Mouse (Mus musculus) stomach, embryonic 16.5 days (tissue): Measurements from ENCODE around the gene Spag17. TPM values are rescaled to one million over a fixed set of nuclear protein-coding genes. Genes with fewer than 3 reads are reported as not detected.

Experiments
- ATAC-seq: fragments of 200-750 bp; cut with Nextera tagmentation; 2 replicates; pipeline ENCODE4 v1.8.0; 2017; ENCODE audit warnings: moderate number of reproducible peaks, moderate TSS enrichment; ENCODE audit not compliant: insufficient read depth, low FRiP score
- H3K27ac ChIP-seq: fragments of 300-500 bp; sonication (generic); 2 replicates; pipeline ENCODE4 v1.5.1; 2014; ENCODE audit warnings: low read length
- H3K27me3 ChIP-seq: fragments of 300-500 bp; sonication (generic); 2 replicates; pipeline ENCODE4 v1.6.1; 2014; ENCODE audit warnings: low read length, control low read depth, mixed read lengths; ENCODE audit not compliant: control insufficient read depth, insufficient read depth
- H3K36me3 ChIP-seq: fragments of 300-500 bp; sonication (generic); 2 replicates; pipeline ENCODE4 v1.6.1; 2014; ENCODE audit warnings: low read length; ENCODE audit not compliant: control insufficient read depth, insufficient read depth
- H3K4me1 ChIP-seq: fragments of 300-500 bp; sonication (generic); 2 replicates; pipeline ENCODE4 v1.6.1; 2014; ENCODE audit warnings: low read length, control low read depth, mixed read lengths; ENCODE audit not compliant: control insufficient read depth, insufficient read depth
- H3K4me2 ChIP-seq: fragments of 300-500 bp; sonication (generic); 2 replicates; pipeline ENCODE4 v1.6.1; 2014; ENCODE audit warnings: low read depth, low read length, mixed read lengths
- H3K4me3 ChIP-seq: fragments of 300-500 bp; sonication (generic); replicated peaks from 2 replicates; pipeline ENCODE4 v1.5.1; 2014; ENCODE audit warnings: mild to moderate bottlenecking, low read length
- H3K9ac ChIP-seq: fragments of 300-500 bp; sonication (generic); 2 replicates; pipeline ENCODE4 v1.6.1; 2014; ENCODE audit warnings: low read length
- H3K9me3 ChIP-seq: fragments of 300-500 bp; sonication (generic); replicated peaks from 2 replicates; pipeline ENCODE4 v1.6.1; 2016; ENCODE audit warnings: low read length, control low read depth; ENCODE audit not compliant: control insufficient read depth
- WGBS: fragments of 180-500 bp; shearing (Covaris S2); extraction: QIAGEN DNeasy Blood & Tissue Kit; methylation state at CpG from one replicate; pipeline ENCODE4 v1.1.7; 2014; 5-methylcytosine and 5-hydroxymethylcytosine counted together
- polyA plus RNA-seq: library from polyadenylated mRNA; unstranded; fragments of >200 nt; fragmentation: Nextera tagmentation; extraction: Ambion mirVana; gene quantifications from 2 replicates; pipeline ENCODE4 v1.2.1, GENCODE M21; 2015

Gene Spag17
- polyA plus RNA-seq, 1 experiment from 2014 or later, result 0.45 TPM

DNA sequence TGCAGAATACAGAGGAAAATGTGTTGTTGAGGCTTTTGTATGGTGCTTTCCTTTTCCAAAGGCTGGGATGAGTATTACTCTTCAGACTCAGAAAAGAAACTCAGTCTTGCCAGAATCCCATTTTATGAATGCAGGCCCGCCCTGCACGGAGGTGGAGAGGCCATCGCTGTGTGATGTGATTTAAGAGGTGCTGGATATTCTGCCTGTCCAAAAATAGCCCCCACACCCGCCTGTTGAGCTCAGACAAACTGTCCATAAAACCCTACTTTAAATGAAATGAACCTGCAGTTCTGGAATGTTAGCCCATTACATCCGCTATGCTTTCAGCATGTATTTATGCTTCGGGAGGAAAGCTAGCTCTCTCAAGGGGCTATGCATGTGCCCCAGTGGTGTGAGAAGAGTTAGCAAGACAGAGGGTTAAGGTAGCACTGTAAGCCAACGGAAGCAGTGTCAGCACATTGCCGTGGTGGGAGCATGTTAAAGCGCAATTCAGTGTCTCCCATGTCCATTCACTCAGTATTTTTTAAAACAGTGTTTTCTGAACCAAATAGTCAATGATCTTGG is 68.9 kb downstream of the Spag17 start:
- no peak overlapping the region for H3K4me2 ChIP-seq
- no peaks in the 10 kb centered on the region for H3K27me3 ChIP-seq
- H3K9ac ChIP-seq, result no peak overlapping the region
- WGBS, result 71% methylated on average over 9 of the region's 9 CpGs
- H3K4me3 ChIP-seq, result no peak overlapping the region
- no peaks in the 10 kb centered on the region for H3K36me3 ChIP-seq
- no peak overlapping the region for H3K27ac ChIP-seq
- no peaks in the 10 kb centered on the region for H3K9me3 ChIP-seq
- no peaks in the 10 kb centered on the region for H3K4me1 ChIP-seq
- ATAC-seq, result no peak

DNA sequence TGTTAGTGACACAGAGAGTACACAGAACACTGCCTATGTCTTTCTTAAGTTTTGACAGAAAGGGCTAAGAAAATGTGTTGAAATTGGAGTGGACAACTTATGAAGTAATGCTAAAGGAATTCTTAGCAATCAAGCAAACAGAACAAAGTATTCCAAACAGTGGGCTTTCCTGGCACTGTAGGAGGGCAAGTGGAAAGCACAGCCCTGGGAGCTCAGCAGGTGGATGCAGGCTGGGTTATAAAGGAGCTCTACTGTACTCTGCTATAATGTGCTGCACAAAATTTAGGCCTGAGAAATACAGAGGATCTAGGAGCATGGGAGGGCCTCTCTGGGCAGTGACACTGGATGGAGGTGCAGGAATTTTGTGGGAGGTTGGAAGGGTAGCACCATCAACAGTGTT is 71.3 kb downstream of the Spag17 start:
- ATAC-seq, result no peak
- no peak overlapping the region for H3K27ac ChIP-seq
- H3K27me3 ChIP-seq, result no peaks in the 10 kb centered on the region
- H3K4me2 ChIP-seq, result no peak overlapping the region
- no peaks in the 10 kb centered on the region for H3K9me3 ChIP-seq
- no peak overlapping the region for H3K4me3 ChIP-seq
- no peaks in the 10 kb centered on the region for H3K36me3 ChIP-seq
- no peak overlapping the region for H3K9ac ChIP-seq
- no peaks in the 10 kb centered on the region for H3K4me1 ChIP-seq

DNA sequence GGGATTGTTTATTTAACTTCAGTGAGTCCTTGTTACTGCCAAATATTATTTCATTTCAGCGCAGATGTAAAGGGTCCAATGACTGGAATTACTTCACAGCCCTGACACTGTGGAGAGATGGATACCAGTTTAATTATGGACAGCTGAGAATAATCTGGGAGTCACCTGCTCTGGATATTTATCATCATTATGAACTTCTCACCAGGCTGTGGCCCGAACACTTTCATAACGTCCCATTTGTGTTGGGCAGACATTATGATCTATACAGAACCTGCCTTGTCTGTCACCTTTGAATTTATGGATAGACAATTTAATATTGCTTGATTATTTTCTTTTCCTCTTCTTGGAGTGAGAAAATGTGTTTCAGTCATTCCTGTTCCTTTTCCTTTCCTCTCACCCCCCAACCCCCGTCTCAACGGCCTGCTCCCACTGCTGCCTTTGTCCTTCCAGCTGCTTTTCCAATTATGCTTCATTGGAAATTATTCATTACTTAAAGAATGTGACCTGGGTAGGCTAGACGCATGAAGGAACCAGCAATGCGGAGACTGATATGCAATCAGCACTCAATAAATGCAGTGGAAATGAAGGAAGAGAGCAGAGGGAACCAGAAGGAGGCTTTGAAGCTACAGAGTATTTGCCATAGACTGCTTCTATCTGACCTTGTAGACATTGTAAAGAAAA is 74.7 kb downstream of the Spag17 start:
- ATAC-seq, result no peak
- Histone ChIP-seq H3K9ac (no peak overlapping the region), H3K36me3 (no peaks in the 10 kb centered on the region), H3K4me3 (no peak overlapping the region), H3K27ac (no peak overlapping the region), H3K9me3 (no peaks in the 10 kb centered on the region), H3K27me3 (no peaks in the 10 kb centered on the region), H3K4me2 (no peak overlapping the region), H3K4me1 (no peaks in the 10 kb centered on the region)
- WGBS, result 61% methylated on average over 7 of the region's 7 CpGs

DNA sequence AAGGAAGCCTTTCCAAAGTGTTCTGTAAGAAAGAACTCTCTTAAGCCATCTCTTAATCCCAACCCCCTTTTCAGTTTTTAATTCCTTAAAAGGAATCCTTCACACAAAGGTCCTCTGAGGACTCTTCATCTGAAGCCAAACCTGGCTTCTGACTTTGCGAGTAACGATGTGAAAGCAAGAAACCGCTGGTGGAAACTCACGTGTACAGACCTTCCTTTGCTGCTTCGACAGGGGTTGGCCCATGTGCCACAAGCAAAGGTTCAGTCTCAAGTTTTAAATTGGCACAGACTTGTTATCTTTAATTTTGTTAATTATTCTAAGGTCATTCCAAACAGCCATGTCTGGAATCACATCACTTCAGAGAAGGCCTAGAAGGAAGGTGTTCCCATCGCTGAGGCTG is 79.1 kb downstream of the Spag17 start:
- WGBS, result 80% methylated on average over 6 of the region's 6 CpGs
- no peak overlapping the region for H3K4me3 ChIP-seq
- H3K27ac ChIP-seq, result no peak overlapping the region
- no peaks in the 10 kb centered on the region for H3K27me3 ChIP-seq
- H3K4me1 ChIP-seq, result no peaks in the 10 kb centered on the region
- H3K36me3 ChIP-seq, result no peaks in the 10 kb centered on the region
- H3K9ac ChIP-seq, result no peak overlapping the region
- H3K9me3 ChIP-seq, result no peaks in the 10 kb centered on the region
- ATAC-seq, result no peak
- no peak overlapping the region for H3K4me2 ChIP-seq

DNA sequence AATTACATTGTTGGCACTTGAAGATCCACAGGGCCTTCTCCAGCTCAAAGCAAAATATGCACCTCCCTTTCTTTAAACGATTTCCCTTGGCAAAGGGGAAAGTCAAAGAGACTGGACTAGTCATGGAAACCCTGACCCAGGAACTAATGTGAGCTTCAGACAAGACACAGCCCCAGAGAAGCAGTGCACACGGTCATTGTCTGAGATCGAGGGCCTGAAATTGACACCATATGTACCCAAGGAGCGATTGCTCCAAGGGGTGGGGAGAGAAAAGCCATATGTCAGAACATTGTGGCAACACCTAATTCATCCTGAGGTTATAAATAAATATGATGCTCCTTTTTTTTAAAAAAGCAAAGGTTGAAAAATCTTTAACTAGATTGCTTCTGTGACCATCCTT is 80.7 kb downstream of the Spag17 start:
- Histone ChIP-seq H3K27ac (no peak overlapping the region), H3K9ac (no peak overlapping the region), H3K27me3 (no peaks in the 10 kb centered on the region), H3K4me3 (no peak overlapping the region), H3K36me3 (no peaks in the 10 kb centered on the region), H3K9me3 (no peaks in the 10 kb centered on the region), H3K4me2 (no peak overlapping the region), H3K4me1 (0 out of 2 replicates have a peak, but pooled peaks cover 2% of the 10 kb centered on the region)
- 55% methylated on average over 4 of the region's 4 CpGs for WGBS
- no peak for ATAC-seq

DNA sequence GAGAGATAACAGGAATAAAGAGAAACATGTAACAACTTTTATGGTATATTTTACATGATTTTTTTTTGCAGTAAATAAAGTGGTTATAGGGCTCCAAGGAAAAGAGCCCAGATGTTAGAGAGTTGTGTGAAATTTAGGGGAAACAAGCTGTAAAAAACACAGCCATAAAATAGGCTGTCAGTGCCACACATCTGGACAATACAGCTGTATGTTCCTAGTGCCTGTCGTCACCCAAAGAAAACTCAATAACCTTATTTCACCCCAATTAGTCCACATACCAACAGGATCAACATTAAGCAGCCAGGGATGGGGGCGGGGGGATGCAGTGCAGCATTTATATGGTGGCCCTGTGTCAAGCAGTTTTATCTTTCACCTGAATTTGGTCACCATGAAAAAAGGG is 81.1 kb downstream of the Spag17 start:
- no peaks in the 10 kb centered on the region for H3K27me3 ChIP-seq
- no peak overlapping the region for H3K9ac ChIP-seq
- WGBS, result 59% methylated on average over 2 of the region's 2 CpGs
- no peaks in the 10 kb centered on the region for H3K9me3 ChIP-seq
- H3K4me3 ChIP-seq, result no peak overlapping the region
- 0 out of 2 replicates have a peak, but pooled peaks cover 3% of the 10 kb centered on the region for H3K4me1 ChIP-seq
- H3K4me2 ChIP-seq, result no peak overlapping the region
- no peak for ATAC-seq
- no peak overlapping the region for H3K27ac ChIP-seq
- no peaks in the 10 kb centered on the region for H3K36me3 ChIP-seq

DNA sequence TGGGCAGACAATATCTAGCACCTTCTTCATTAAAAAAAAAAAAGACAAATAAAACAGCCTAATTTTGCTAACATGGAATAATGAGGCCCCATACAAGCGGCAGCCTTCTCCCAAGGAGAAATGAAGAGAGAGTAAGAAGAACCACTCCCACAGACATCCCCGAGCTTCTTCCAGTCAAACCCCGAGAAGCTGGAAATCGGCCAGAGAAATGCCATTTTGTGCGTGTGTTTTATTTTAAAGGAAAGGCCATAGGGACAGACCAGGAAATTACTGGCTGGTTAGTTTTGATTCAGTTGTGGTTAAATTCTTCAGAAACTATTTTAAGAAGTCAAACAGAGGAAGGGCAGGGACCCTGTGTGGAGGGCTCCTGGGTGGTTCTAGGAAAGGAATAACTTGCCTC is 85.6 kb downstream of the Spag17 start:
- no peaks in the 10 kb centered on the region for H3K27me3 ChIP-seq
- no peaks in the 10 kb centered on the region for H3K36me3 ChIP-seq
- H3K9ac ChIP-seq, result no peak overlapping the region
- no peak overlapping the region for H3K4me3 ChIP-seq
- no peak for ATAC-seq
- no peak overlapping the region for H3K27ac ChIP-seq
- H3K4me1 ChIP-seq, result 0 out of 2 replicates have a peak, but pooled peaks cover 3% of the 10 kb centered on the region
- no peak overlapping the region for H3K4me2 ChIP-seq
- WGBS, result 29% methylated on average over 5 of the region's 5 CpGs
- no peaks in the 10 kb centered on the region for H3K9me3 ChIP-seq

DNA sequence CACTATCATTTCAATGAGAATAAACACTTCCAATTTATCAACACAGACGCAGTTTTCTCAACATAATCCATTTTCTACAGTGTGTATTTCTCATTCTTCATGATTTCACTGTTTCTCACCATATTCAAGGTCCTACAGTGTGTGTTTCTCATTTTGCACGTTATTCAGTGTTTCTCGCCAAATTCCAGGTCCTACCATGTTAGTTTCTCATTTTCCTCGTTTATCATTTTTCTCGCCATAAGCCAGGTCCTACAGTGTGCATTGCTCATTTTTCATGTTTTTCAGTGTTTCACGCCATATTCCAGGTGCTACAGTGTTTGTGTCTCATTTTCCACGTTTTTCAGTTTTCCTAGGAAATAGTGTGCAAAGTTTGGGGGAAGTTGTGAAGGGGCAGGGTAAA is 95.8 kb downstream of the Spag17 start:
- H3K27me3 ChIP-seq, result no peaks in the 10 kb centered on the region
- H3K4me2 ChIP-seq, result no peak overlapping the region
- no peak overlapping the region for H3K27ac ChIP-seq
- H3K4me3 ChIP-seq, result no peak overlapping the region
- H3K36me3 ChIP-seq, result no peaks in the 10 kb centered on the region
- no peak overlapping the region for H3K9ac ChIP-seq
- no peaks in the 10 kb centered on the region for H3K9me3 ChIP-seq
- no peaks in the 10 kb centered on the region for H3K4me1 ChIP-seq
- WGBS, result 67% methylated on average over 7 of the region's 7 CpGs
- ATAC-seq, result no peak

DNA sequence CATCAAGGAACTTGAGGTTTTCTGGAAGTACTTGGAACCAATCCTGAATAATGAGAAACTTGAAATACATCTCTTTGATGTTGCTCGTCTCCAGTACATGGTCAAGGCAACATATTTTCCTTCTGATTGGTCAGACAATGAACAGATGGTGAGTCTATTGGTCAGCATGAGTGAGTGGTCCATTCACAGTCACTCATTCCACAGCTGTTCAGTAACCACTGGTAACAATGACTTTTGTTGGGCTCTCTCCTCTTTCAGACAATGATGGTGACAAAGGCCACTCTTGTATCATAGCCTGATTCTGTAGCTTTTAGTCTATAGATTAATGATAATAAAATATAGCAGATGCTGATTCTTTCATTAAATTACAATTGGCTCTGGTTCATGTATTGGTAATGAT is 119.5 kb downstream of the Spag17 start:
- Histone ChIP-seq H3K27me3 (no peaks in the 10 kb centered on the region), H3K4me1 (no peaks in the 10 kb centered on the region), H3K36me3 (no peaks in the 10 kb centered on the region), H3K4me2 (no peak overlapping the region), H3K9me3 (no peaks in the 10 kb centered on the region), H3K9ac (no peak overlapping the region), H3K27ac (no peak overlapping the region), H3K4me3 (no peak overlapping the region)
- 69% methylated on average over 1 of the region's 1 CpGs for WGBS
- ATAC-seq, result no peak
